Mouse (Mus musculus) CH12.LX (cell line): Measurements from ENCODE around the gene 1700030K09Rik.

Source experiments
- BHLHE40 ChIP-seq: IDR thresholded peaks from 2 replicates; pipeline ENCODE4 v1.6.1; 2011; ENCODE audit warnings: mild to moderate bottlenecking, low read depth, low read length, improper control_type of control experiment
- CTCF ChIP-seq, 2 experiments: IDR thresholded peaks in 1 of 2; conservative IDR thresholded peaks in 1 of 2; 2 replicates each; pipeline ENCODE4 v1.5.1; 2011 to 2012; ENCODE audit warnings: low read depth in 2 of 2, low read length in 2 of 2, improper control_type of control experiment in 1 of 2, inconsistent platforms in 1 of 2, mild to moderate bottlenecking in 1 of 2, moderate library complexity in 1 of 2
- EP300 ChIP-seq: IDR thresholded peaks from 2 replicates; pipeline ENCODE4 v1.6.1; 2011; ENCODE audit warnings: low read length, improper control_type of control experiment
- ETS1 ChIP-seq: conservative IDR thresholded peaks from 2 replicates; pipeline ENCODE4 v1.6.1; 2012; ENCODE audit warnings: low read depth, mild to moderate bottlenecking, inconsistent platforms, low read length, improper control_type of control experiment, moderate library complexity
- JUN ChIP-seq: IDR thresholded peaks from 2 replicates; pipeline ENCODE4 v1.6.1; 2011; ENCODE audit warnings: low read depth, mild to moderate bottlenecking, low read length, improper control_type of control experiment, moderate library complexity; ENCODE audit not compliant: insufficient read depth
- MYC ChIP-seq: IDR thresholded peaks from 2 replicates; pipeline ENCODE4 v1.6.1; 2011; ENCODE audit warnings: low read depth, mild to moderate bottlenecking, improper control_type of control experiment, low read length
- POLR2A ChIP-seq: IDR thresholded peaks from 2 replicates; pipeline ENCODE4 v1.6.1; 2011; ENCODE audit warnings: low read depth, mild to moderate bottlenecking, improper control_type of control experiment, low read length
- SIN3A ChIP-seq: IDR thresholded peaks from 2 replicates; pipeline ENCODE4 v1.6.1; 2012; ENCODE audit warnings: low read length, improper control_type of control experiment, inconsistent platforms
- TCF12 ChIP-seq: IDR thresholded peaks from 2 replicates; pipeline ENCODE4 v1.6.1; 2014; ENCODE audit warnings: low read depth, mild to moderate bottlenecking, inconsistent platforms, low read length, improper control_type of control experiment
- UBTF ChIP-seq: IDR thresholded peaks from 2 replicates; pipeline ENCODE4 v1.6.1; 2012; ENCODE audit warnings: low read depth, mild to moderate bottlenecking, inconsistent platforms, low read length, improper control_type of control experiment, moderate library complexity
- USF1 ChIP-seq: IDR thresholded peaks from 2 replicates; pipeline ENCODE4 v1.6.1; 2014; ENCODE audit warnings: low read depth, mild to moderate bottlenecking, inconsistent platforms, low read length, improper control_type of control experiment
- ZKSCAN1 ChIP-seq: IDR thresholded peaks from 2 replicates; pipeline ENCODE4 v1.6.1; 2012; ENCODE audit warnings: low read depth, inconsistent platforms, low read length, improper control_type of control experiment, borderline replicate concordance
- ZMIZ1 ChIP-seq: IDR thresholded peaks from 2 replicates; pipeline ENCODE4 v1.6.1; 2012; ENCODE audit warnings: low read depth, mild to moderate bottlenecking, inconsistent platforms, low read length, improper control_type of control experiment
- ZNF384 ChIP-seq: IDR thresholded peaks from 2 replicates; pipeline ENCODE4 v1.6.1; 2012; ENCODE audit warnings: low read depth, low read length, improper control_type of control experiment, inconsistent platforms

GRCm38 (mm10) chr8:72434952-72435351 lies 8.7 kb upstream of the 1700030K09Rik start:
- no peak for TF ChIP-seq CTCF (conservative IDR thresholded peaks at IDR 0.05 in 1 of 2, IDR thresholded peaks at IDR 0.05 in 1 of 2; ENCODE audit: low read depth in 2 of 2, low read length in 2 of 2)
- no peak for TF ChIP-seq EP300
- TF ChIP-seq ZNF384 = no peak
- TF ChIP-seq POLR2A = no peak
- TF ChIP-seq ZMIZ1 = no peak
- no peak for TF ChIP-seq USF1
- no peak for TF ChIP-seq ZKSCAN1
- no peak for TF ChIP-seq JUN
- no peak for TF ChIP-seq UBTF
- no peak for TF ChIP-seq MYC
- no peak for TF ChIP-seq TCF12
- TF ChIP-seq SIN3A = no peak
- TF ChIP-seq BHLHE40 = no peak
- no peak for TF ChIP-seq ETS1
